ENCODE assay signal across 12 mouse cellular contexts in the genomic region with DNA sequence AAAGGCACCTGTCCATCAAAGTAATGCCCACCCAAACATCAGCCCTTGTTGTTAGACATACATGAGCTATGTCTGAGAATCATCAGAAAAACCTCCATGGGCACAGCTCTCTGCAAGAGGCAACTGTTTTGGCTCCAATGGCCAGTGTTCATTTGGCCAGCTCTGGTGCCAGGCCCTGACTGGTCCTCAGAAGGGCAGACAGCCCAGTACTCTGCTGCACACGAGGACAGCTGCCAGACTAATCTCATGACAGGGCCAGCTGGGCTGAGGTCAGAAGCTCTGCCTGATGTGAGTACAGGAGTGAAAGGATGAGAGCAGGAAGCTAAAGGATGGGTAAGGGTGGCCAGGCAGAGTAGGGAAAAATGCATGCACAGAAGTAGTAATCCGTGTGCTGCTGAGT. TPM values are rescaled to one million over a fixed set of nuclear protein-coding genes. Genes with fewer than 3 reads are reported as not detected.
DNase-seq lines count a peak whose midpoint lies in the region; ATAC-seq and TF ChIP-seq lines count a peak whose summit lies in the region.
"Had no signal": no experiment of that assay in that cellular context is flagged by ENCODE, and none has a peak within 500 bp of the region (broad histone marks: within the 10 kb centered on the region; RNA-seq: fewer than 3 reads in every experiment).

No protein-coding gene starts in this region.

- no peaks in the 10 kb centered on the region for H3K9me3 ChIP-seq in stomach, postnatal 0 days (ENCODE audit: control insufficient read depth, low read length)
- H3K9me3 ChIP-seq: stomach, embryonic 15.5 days had no signal

- peak; percentile 46 for DNase-seq in cerebellum, adult 9-10 months
- no peak for DNase-seq in cerebellum, adult 18-20 months
- peak; percentile 16 for DNase-seq in retina, adult 2 months (ENCODE audit: low read depth, low spot score)
- DNase-seq in retina, embryonic 14.5 days (ENCODE audit: low spot score): no peak
- peak; percentile 78 to 81 for DNase-seq in heart, postnatal 10 days
- DNase-seq in telencephalon, adult 2 months (ENCODE audit: low read depth, low spot score): peak; percentile 74
- DNase-seq in kidney, postnatal 4 days: no peak
- no peak for DNase-seq in stomach, postnatal 0 days (ENCODE audit: low spot score)

- ATAC-seq in stomach, postnatal 0 days (ENCODE audit: low FRiP score, low TSS enrichment): no peak
- ATAC-seq: hindbrain, embryonic 16.5 days had no signal

- no peaks in the 10 kb centered on the region for H3K27me3 ChIP-seq in stomach, postnatal 0 days (ENCODE audit: control insufficient read depth, insufficient read depth, low read length)
- H3K27me3 ChIP-seq: stomach, embryonic 15.5 days had no signal

- no peak overlapping the region for H3K27ac ChIP-seq in stomach, postnatal 0 days (replicated peaks)
- H3K27ac ChIP-seq: stomach, embryonic 15.5 days had no signal

- no peak for TF ChIP-seq CTCF in stomach, postnatal 0 days (IDR thresholded peaks at IDR 0.05; ENCODE audit: low read depth)

- WGBS in stomach, postnatal 0 days: 63% methylated on average over 2 of the region's 2 CpGs

- peaks cover 16% of the 10 kb centered on the region; the same call in 1 of the 2 replicates for H3K36me3 ChIP-seq in stomach, postnatal 0 days (ENCODE audit: control insufficient read depth, insufficient read depth, low read length)

- no peak overlapping the region for H3K4me2 ChIP-seq in stomach, postnatal 0 days (replicated peaks; ENCODE audit: low read depth)
- H3K4me2 ChIP-seq: stomach, embryonic 15.5 days had no signal

- no peak for TF ChIP-seq EP300 in stomach, postnatal 0 days (optimal IDR thresholded peaks at IDR 0.05)

- intact Hi-C loops in heart, postnatal 10 days (cut with DNase I): no loop called here

- no peak overlapping the region for H3K9ac ChIP-seq in stomach, postnatal 0 days (ENCODE audit: low read length)
- H3K9ac ChIP-seq: stomach, embryonic 15.5 days had no signal

- H3K4me3 ChIP-seq in stomach, postnatal 0 days (ENCODE audit: low read depth, low read length): no peak overlapping the region
- H3K4me3 ChIP-seq: stomach, embryonic 15.5 days had no signal

- no peaks in the 10 kb centered on the region for H3K4me1 ChIP-seq in stomach, postnatal 0 days (replicated peaks; ENCODE audit: control insufficient read depth, insufficient read depth)

RNA-seq across cellular contexts. Expression of a gene that starts 5.8 kb away (rescaled TPM):
- total RNA-seq in heart, postnatal 10 days (2021): 10 to 100 TPM; 13.4 to 18.8 TPM
- polyA plus RNA-seq in stomach, postnatal 0 days (2015; fragmentation: Nextera tagmentation; extraction: Ambion mirVana): 20.2 TPM in 2 replicates

RNA-seq across cellular contexts. Expression of a gene that starts 19.4 kb away (rescaled TPM):
- 10 to 100 TPM; 76.6 to 78.5 TPM for total RNA-seq in heart, postnatal 10 days (2021)
- 25.4 and 29.9 TPM in 2 replicates for polyA plus RNA-seq in stomach, postnatal 0 days (2015; fragmentation: Nextera tagmentation; extraction: Ambion mirVana)

RNA-seq across cellular contexts. Expression of a gene that starts 19.4 kb away (rescaled TPM):
- not detected for total RNA-seq in heart, postnatal 10 days (2021)
- not detected in 2 replicates for polyA plus RNA-seq in stomach, postnatal 0 days (2015; fragmentation: Nextera tagmentation; extraction: Ambion mirVana)
- total RNA-seq: left cerebral cortex, postnatal 25 days; neutrophil, adult 5-6 weeks had no signal

RNA-seq across cellular contexts. Expression of a gene that starts 27.0 kb away (rescaled TPM):
- total RNA-seq in heart, postnatal 10 days (2021): not detected
- polyA plus RNA-seq in stomach, postnatal 0 days (2015; fragmentation: Nextera tagmentation; extraction: Ambion mirVana): 0.06 TPM in 1 of 2 replicates, not detected in the other
- total RNA-seq: neutrophil, adult 5-6 weeks had no signal

RNA-seq across cellular contexts. Expression of a gene that starts 44.7 kb away (rescaled TPM):
- total RNA-seq in heart, postnatal 10 days (2021): under 1 TPM; 0.62 to 0.96 TPM
- polyA plus RNA-seq in stomach, postnatal 0 days (2015; fragmentation: Nextera tagmentation; extraction: Ambion mirVana): 0.35 and 0.38 TPM in 2 replicates

Comparison
In these comparisons a context has a peak if more than half of its experiments do, and no peak if none do; other contexts are left out.
1. DNase-seq: peak in cerebellum, adult 9-10 months (single experiment), retina, adult 2 months (single experiment), heart, postnatal 10 days (2 of 2) and telencephalon, adult 2 months (single experiment); none in cerebellum, adult 18-20 months (0 of 2), retina, embryonic 14.5 days (single experiment), kidney, postnatal 4 days (0 of 2) and stomach, postnatal 0 days (single experiment).